Mouse (Mus musculus) right cerebral cortex, postnatal 4 days (tissue): ENCODE results near the gene Rexo2.
"Not testable (repeated sequence)": the region's sequence is repeated elsewhere in the genome, so short reads cannot be mapped to it uniquely, and the experiment has no call there.

Experiments used
- DNase-seq: peaks from one replicate; pipeline ENCODE4 v3.0.0-alpha.2; 2022

Rexo2 gene

GRCm38 (mm10) chr9:48472441-48473025, 7.9 kb downstream of the Rexo2 start:
- DNase-seq: no peak

DNA sequence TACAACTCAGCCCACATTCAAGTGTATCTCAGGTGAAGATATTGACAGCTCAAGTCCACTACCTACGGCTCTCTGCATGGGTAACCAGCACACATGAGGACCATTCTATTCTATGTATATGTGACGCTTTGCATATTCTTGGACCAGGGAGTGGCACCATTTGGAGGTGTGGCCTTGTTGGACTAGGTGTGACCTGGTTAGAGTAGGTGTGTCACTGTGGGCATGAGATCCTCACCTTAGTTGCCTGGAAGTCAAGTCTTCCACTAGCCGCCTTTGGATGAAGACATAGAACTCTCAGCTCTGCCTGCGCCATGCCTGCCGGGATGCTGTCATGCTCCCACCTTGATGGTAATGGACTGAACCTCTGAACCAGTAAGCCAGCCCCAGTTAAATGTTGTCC, 13.0 kb downstream of the Rexo2 start:
- not testable (repeated sequence) for DNase-seq

- peak; percentile 59 for DNase-seq
These were observed 13.6 kb downstream of the Rexo2 start for GRCm38 (mm10) chr9:48466804-48467203.

- DNase-seq: no peak
These were observed 14.8 kb downstream of the Rexo2 start for GRCm38 (mm10) chr9:48465671-48466070.

DNA sequence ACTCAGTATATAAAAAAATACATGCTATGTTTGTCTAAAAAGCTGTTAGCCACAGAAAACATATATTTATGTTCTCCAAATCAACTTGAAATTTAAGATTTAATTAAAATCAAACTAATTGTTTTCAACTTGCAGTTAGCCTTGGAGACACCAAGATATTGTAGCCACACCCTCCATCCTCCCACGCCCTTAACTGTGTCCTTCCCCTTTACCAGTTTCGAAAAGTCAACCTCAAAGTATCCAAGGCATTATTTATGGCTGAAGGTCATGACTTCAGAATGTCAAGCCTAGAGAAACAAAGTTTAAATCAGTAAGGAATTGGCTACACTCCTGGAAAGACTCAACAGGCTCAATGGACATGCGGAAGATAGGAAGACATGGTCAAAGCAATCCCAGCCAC, 18.9 kb downstream of the Rexo2 start:
- no peak for DNase-seq

DNA sequence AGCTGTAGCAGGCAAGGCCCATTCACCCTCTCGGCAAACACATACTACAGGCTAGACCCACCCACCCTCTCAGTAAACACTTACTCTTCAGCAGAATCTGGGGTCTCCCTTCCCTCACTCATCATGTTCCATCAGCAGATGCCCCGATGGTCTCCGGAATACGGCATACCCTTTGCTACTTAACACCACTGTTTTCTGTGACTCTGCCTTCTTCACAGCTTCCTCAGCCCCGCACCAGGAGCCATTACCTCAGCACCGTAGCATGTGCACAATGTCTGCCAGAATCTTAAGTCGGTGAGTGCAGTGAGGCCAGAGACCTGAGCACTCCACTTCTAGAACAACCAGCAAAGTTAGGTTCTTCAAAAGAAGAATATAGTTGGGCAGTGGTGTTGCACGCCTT, 19.7 kb downstream of the Rexo2 start:
- no peak for DNase-seq

GRCm38 (mm10) chr9:48459391-48459790, 21.0 kb downstream of the Rexo2 start:
- no peak for DNase-seq

DNA sequence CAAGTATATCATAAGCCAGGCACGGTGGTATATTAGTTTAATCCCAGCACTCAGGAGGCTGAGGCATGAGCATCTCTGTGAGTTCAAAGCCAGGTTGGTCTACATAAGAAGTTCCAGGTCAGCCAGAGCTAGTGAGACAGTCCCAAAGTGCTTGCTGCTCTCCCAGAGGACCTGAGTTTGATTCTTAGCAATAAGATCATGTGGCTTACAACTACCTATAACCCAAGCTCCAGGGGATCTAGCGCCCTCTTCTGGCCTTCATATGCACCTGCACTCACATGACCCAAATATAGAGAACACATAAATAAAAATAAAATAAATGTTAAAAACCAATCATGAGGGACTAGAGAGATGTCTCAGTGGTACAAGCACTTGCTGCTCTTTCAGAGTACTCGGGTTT, 21.5 kb downstream of the Rexo2 start:
- no peak for DNase-seq

DNA sequence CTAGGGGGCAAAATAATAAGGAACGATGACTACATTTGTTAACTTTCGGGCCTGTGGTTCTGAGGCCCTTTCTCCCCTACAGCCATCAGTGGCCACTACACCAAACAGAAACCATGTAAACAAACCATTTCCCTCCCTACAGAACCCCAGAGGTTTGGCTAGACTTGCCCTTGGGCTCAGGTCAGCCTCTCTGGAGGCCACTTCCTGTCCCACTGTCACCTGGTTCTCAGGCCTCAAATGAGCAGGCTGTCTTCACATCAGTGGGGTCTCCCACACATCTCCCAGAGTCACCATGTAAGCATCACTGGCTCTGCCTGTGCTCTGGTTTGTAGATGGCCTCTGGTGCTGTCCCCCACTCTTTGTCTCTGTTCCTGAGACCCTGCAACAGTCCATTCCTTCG, 24.5 kb downstream of the Rexo2 start:
- DNase-seq: no peak

- no peak for DNase-seq
These were observed 30.4 kb downstream of the Rexo2 start for GRCm38 (mm10) chr9:48450066-48450465.

GRCm38 (mm10) chr9:48447783-48448209, 32.6 kb downstream of the Rexo2 start:
- no peak for DNase-seq

GRCm38 (mm10) chr9:48444821-48445220, 35.6 kb downstream of the Rexo2 start:
- no peak for DNase-seq

DNA sequence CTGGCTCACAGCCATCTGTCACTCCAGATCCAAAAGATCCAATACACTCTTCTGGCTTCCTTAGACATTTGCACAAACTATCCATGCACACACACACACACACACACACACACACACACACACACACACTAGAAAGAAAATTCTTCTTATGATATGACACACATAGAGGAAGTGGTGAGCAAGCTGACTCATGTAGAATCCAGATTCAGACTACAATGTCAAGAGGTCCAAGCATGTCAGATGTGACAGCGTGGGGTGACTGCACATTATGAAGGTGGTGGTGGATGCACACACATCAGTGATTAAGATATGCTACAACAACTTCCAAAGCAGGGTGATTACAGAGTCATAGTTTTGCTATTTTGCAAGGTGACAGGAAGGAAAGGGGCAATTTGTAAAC, 36.5 kb downstream of the Rexo2 start:
- DNase-seq: no peak

DNA sequence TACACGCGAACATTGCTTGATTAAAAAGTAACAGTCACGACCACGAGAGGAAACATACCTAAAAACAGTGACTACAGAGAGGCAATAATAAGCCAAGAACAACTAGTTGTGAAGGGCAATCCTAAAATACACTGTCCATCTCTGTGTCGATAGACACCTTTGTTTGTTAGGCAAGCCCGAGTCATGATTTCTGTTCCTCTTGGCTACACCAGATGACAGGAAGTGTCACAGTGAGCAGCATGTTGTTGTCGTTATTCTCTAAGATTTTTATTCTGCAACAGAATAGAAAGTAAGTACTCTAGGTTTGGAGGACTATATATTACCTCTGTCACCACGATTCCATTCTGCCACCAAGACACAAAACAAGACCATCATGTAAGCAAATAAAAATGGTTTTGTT, 48.0 kb downstream of the Rexo2 start:
- no peak for DNase-seq

DNA sequence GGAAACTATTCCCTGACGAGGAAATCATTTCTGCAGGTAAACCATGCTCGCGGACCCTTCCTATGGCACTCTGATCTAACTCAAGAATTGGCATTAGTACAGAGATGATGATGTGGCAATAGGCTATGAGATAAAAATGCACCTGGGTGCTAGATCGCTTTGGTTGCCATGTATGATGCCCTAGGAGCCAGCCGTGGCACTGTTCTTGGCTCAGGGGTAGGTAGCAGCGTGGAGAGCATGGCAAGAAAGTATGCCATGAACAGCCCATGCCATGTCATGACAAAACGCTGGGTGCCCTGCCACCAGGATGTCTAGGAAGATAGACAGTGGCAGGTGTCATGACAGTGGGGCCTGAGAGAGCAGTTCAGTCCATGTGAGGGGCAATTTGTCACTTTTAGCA, 53.2 kb downstream of the Rexo2 start:
- no peak for DNase-seq

GRCm38 (mm10) chr9:48423256-48423655, 57.2 kb downstream of the Rexo2 start:
- DNase-seq: no peak

GRCm38 (mm10) chr9:48422382-48422781, 58.0 kb downstream of the Rexo2 start:
- DNase-seq: no peak

- DNase-seq: no peak
These were observed 58.9 kb downstream of the Rexo2 start for GRCm38 (mm10) chr9:48421561-48421960.

GRCm38 (mm10) chr9:48421029-48421428, 59.4 kb downstream of the Rexo2 start:
- DNase-seq: no peak

GRCm38 (mm10) chr9:48420437-48420836, 60.0 kb downstream of the Rexo2 start:
- DNase-seq: no peak

DNA sequence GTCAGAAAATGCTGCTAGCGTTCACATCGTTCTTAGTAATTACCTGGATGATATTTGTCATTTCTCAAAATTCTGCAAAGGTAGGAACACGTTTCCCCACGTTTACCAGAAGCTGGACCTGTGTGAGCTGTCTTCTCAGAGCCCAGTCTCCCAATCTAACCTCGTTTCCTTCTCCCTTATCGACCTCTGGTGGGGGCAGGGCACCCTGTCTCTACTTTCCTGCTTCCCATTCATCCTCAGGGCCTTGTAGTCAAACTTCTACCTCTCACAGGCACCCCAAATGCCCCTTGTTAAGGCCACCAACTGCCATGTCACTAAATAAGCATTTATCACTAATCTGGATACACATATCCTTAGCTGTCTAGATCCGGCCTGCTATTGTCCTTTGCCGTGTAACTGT, 61.6 kb downstream of the Rexo2 start:
- DNase-seq: no peak
